In the genomic region with DNA sequence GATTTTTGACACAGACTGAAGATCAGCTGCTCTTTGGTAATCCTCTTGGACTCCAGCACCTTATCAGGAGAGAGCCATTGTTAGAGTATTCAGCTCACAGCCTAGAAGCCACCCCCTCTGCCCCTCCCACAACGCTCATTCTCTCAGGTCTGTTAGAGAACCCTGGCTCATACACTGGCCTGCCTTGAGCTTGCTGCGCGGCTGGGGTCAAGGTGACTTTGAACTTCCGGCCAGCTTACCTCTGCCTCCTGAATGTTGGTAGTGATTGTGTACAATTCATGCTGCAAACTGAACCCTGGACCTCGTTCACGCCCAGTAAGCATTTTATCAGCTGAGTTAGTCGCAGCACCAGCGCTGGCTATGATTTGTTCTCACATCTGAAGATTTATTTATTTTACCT, we compare ENCODE assay signal across 32 mouse cellular contexts. TPM values are rescaled to one million over a fixed set of nuclear protein-coding genes. Genes with fewer than 3 reads are reported as not detected.
"Had no signal": no experiment of that assay in that cellular context is flagged by ENCODE, and none has a peak within 500 bp of the region (broad histone marks: within the 10 kb centered on the region; RNA-seq: fewer than 3 reads in every experiment).

No protein-coding gene starts in this region.

- H3K27ac ChIP-seq: kidney, embryonic 15.5 days; left cerebral cortex, adult 2 months; limb, embryonic 12.5 days; limb, embryonic 15.5 days; liver, embryonic 12.5 days; liver, embryonic 15.5 days; midbrain, embryonic 10.5 days; midbrain, embryonic 13.5 days; neural tube, embryonic 13.5 days had no signal

- H3K9ac ChIP-seq: kidney, embryonic 15.5 days; limb, embryonic 12.5 days; limb, embryonic 15.5 days; liver, embryonic 12.5 days; liver, embryonic 15.5 days; lung, embryonic 14.5 days; midbrain, embryonic 13.5 days; neural tube, embryonic 13.5 days had no signal

- H3K4me3 ChIP-seq: kidney, embryonic 15.5 days; left cerebral cortex, adult 2 months; limb, embryonic 12.5 days; limb, embryonic 15.5 days; liver, embryonic 12.5 days; liver, embryonic 15.5 days; megakaryocyte, embryonic 14.5 days; midbrain, embryonic 10.5 days; midbrain, embryonic 13.5 days; myocyte; neural tube, embryonic 13.5 days had no signal

- H3K4me1 ChIP-seq: kidney, embryonic 15.5 days; limb, embryonic 12.5 days; limb, embryonic 15.5 days; liver, embryonic 12.5 days; liver, embryonic 15.5 days; megakaryocyte, embryonic 14.5 days; midbrain, embryonic 10.5 days; midbrain, embryonic 13.5 days; neural tube, embryonic 13.5 days had no signal

- H3K9me3 ChIP-seq: kidney, embryonic 15.5 days; limb, embryonic 12.5 days; limb, embryonic 15.5 days; liver, embryonic 12.5 days; liver, embryonic 15.5 days; megakaryocyte, embryonic 14.5 days; midbrain, embryonic 10.5 days; midbrain, embryonic 13.5 days; neural tube, embryonic 13.5 days had no signal

- H3K27me3 ChIP-seq: kidney, embryonic 15.5 days; limb, embryonic 12.5 days; limb, embryonic 15.5 days; liver, embryonic 12.5 days; liver, embryonic 15.5 days; midbrain, embryonic 13.5 days; neural tube, embryonic 13.5 days had no signal

- H3K36me3 ChIP-seq: kidney, embryonic 15.5 days; limb, embryonic 12.5 days; limb, embryonic 15.5 days; liver, embryonic 12.5 days; liver, embryonic 15.5 days; midbrain, embryonic 10.5 days; midbrain, embryonic 13.5 days; neural tube, embryonic 13.5 days had no signal

- H3K4me2 ChIP-seq: kidney, embryonic 15.5 days; limb, embryonic 12.5 days; limb, embryonic 15.5 days; liver, embryonic 12.5 days; liver, embryonic 15.5 days; lung, embryonic 14.5 days; midbrain, embryonic 13.5 days; neural tube, embryonic 13.5 days had no signal

- DNase-seq: kidney, adult 11 months; kidney, adult 8-10 months; kidney, postnatal 10 days; kidney, postnatal 36 days; layer of hippocampus, postnatal 36 days; left cerebral cortex, postnatal 4 days; lung, embryonic 14.5 days; retina, postnatal 1 day; right cerebral cortex, postnatal 25 days; spleen, adult 18-20 months; thymus, adult 2 months; thymus, postnatal 14 days; thymus, postnatal 4 days had no signal

- ATAC-seq: liver, embryonic 12.5 days; lung, postnatal 0 days; midbrain, embryonic 13.5 days; midbrain, embryonic 16.5 days had no signal

RNA-seq across cellular contexts. Expression of a gene that starts 5.6 kb away (rescaled TPM):
- total RNA-seq: layer of hippocampus, adult 8-10 months; layer of hippocampus, postnatal 10 days; layer of hippocampus, postnatal 36 days; left cerebral cortex, adult 2 months; left cerebral cortex, postnatal 14 days; left cerebral cortex, postnatal 4 days; neutrophil, adult 5-6 weeks had no signal
- polyA plus RNA-seq: kidney, embryonic 15.5 days; limb, embryonic 12.5 days; limb, embryonic 15.5 days; liver, embryonic 12.5 days; liver, embryonic 15.5 days; lung, embryonic 14.5 days; lung, postnatal 0 days; midbrain, embryonic 10.5 days; midbrain, embryonic 13.5 days; midbrain, embryonic 16.5 days; myocyte; neural tube, embryonic 13.5 days; stomach, embryonic 16.5 days; thymus, adult 2 months had no signal

RNA-seq across cellular contexts. Expression of a gene that starts 11.2 kb away (rescaled TPM):
- total RNA-seq: layer of hippocampus, adult 8-10 months; layer of hippocampus, postnatal 10 days; layer of hippocampus, postnatal 36 days; left cerebral cortex, adult 2 months; left cerebral cortex, postnatal 14 days; left cerebral cortex, postnatal 4 days; monocyte, adult 5-6 weeks; neutrophil, adult 5-6 weeks had no signal
- polyA plus RNA-seq: limb, embryonic 12.5 days; limb, embryonic 15.5 days; liver, embryonic 12.5 days; liver, embryonic 15.5 days; lung, embryonic 14.5 days; lung, postnatal 0 days; midbrain, embryonic 10.5 days; midbrain, embryonic 13.5 days; midbrain, embryonic 16.5 days; myocyte; neural tube, embryonic 13.5 days; thymus, adult 2 months had no signal

RNA-seq across cellular contexts. Expression of a gene that starts 23.8 kb away (rescaled TPM):
- total RNA-seq: layer of hippocampus, adult 8-10 months; layer of hippocampus, postnatal 10 days; layer of hippocampus, postnatal 36 days; left cerebral cortex, adult 2 months; left cerebral cortex, postnatal 14 days; left cerebral cortex, postnatal 4 days; monocyte, adult 5-6 weeks; neutrophil, adult 5-6 weeks had no signal
- polyA plus RNA-seq: kidney, embryonic 15.5 days; limb, embryonic 12.5 days; limb, embryonic 15.5 days; liver, embryonic 12.5 days; liver, embryonic 15.5 days; lung, embryonic 14.5 days; lung, postnatal 0 days; midbrain, embryonic 10.5 days; midbrain, embryonic 13.5 days; midbrain, embryonic 16.5 days; myocyte; neural tube, embryonic 13.5 days; stomach, embryonic 16.5 days; thymus, adult 2 months had no signal

RNA-seq across cellular contexts. Expression of a gene that starts 32.7 kb away (rescaled TPM):
- total RNA-seq: layer of hippocampus, adult 8-10 months; layer of hippocampus, postnatal 10 days; layer of hippocampus, postnatal 36 days; left cerebral cortex, adult 2 months; left cerebral cortex, postnatal 14 days; left cerebral cortex, postnatal 4 days; monocyte, adult 5-6 weeks; neutrophil, adult 5-6 weeks had no signal
- polyA plus RNA-seq: kidney, embryonic 15.5 days; limb, embryonic 12.5 days; limb, embryonic 15.5 days; liver, embryonic 12.5 days; liver, embryonic 15.5 days; lung, embryonic 14.5 days; lung, postnatal 0 days; midbrain, embryonic 10.5 days; midbrain, embryonic 13.5 days; midbrain, embryonic 16.5 days; myocyte; neural tube, embryonic 13.5 days; stomach, embryonic 16.5 days; thymus, adult 2 months had no signal

RNA-seq across cellular contexts. Expression of a gene that starts 42.3 kb away (rescaled TPM):
- total RNA-seq: layer of hippocampus, adult 8-10 months; layer of hippocampus, postnatal 10 days; layer of hippocampus, postnatal 36 days; left cerebral cortex, adult 2 months; left cerebral cortex, postnatal 14 days; left cerebral cortex, postnatal 4 days; monocyte, adult 5-6 weeks; neutrophil, adult 5-6 weeks had no signal
- polyA plus RNA-seq: limb, embryonic 12.5 days; liver, embryonic 12.5 days; liver, embryonic 15.5 days; lung, embryonic 14.5 days; midbrain, embryonic 10.5 days; midbrain, embryonic 13.5 days; midbrain, embryonic 16.5 days; myocyte; neural tube, embryonic 13.5 days; stomach, embryonic 16.5 days had no signal
